Mouse (Mus musculus): Measurements from ENCODE around the gene Trim16. TPM values are rescaled to one million over a fixed set of nuclear protein-coding genes. Genes with fewer than 3 reads are reported as not detected.

Gene Trim16
- polyA plus RNA-seq, 1 experiment from 2014 or later: 4.9 TPM

DNA sequence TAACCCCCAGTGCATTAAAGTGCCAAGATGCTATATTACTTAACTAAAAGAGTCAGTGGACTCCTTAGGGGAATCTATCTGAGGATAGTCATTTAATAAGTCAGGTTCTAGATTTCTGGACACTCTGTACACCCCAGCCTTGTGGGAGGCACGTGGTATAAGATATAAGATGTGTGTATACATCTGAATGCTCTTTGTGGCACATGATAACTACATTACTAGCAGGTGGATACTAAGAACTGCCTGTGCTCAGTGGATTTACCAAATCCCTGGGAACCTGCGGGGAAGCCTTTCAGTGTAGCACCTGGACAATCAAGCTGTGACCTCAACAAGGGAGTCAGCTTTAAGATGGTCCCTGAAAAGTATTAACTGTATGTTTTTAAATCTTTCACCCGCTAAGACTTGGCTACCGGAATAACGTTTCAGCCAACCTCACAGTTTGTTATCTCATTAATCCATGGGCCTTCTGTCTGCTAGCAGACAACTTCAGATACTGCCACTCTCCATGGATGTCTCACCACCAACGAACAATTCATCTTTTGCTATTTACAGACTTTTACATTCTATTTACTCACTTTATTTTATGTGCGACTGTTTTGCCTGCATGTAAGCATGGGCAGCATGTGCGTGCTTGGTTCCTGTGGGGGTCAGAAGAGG, 49.8 kb downstream of the Trim16 start:
- H3K27me3 ChIP-seq: no peaks in the 10 kb centered on the region
- WGBS: 78% methylated on average over 8 of the region's 8 CpGs
- no peak overlapping the region for H3K9ac ChIP-seq
- no peaks in the 10 kb centered on the region for H3K9me3 ChIP-seq (replicated peaks)
- H3K4me2 ChIP-seq: no peak overlapping the region
- ATAC-seq (replicated peaks; ENCODE audit: insufficient number of reproducible peaks, insufficient read depth, low FRiP score, low read depth): no peak
- H3K27ac ChIP-seq: no peak overlapping the region
- no peak overlapping the region for H3K4me3 ChIP-seq
- H3K36me3 ChIP-seq: no peaks in the 10 kb centered on the region
- H3K4me1 ChIP-seq (replicated peaks): no peaks in the 10 kb centered on the region

DNA sequence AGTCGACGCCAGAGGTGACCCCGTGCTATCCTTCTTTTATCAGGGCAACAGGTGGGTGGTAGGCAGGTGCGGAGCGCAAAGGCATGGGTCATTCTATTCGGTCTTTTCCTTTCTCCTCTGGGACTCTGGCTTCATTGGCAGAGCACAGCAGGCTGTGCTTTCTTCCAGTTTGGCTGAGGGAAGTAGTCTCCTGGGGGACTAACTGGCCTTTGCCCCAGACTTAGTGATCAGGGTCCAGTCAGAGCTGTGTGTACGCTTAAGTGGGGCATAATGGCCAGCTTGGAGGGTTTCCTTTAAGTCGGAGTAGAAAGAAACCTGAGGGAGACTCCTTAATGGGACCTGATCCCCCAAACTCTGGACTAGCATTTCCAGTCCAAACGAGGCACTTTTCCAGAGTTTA, 53.4 kb downstream of the Trim16 start:
- H3K4me2 ChIP-seq: no peak overlapping the region
- no peak for ATAC-seq (replicated peaks; ENCODE audit: insufficient number of reproducible peaks, insufficient read depth, low FRiP score, low read depth)
- H3K27ac ChIP-seq: no peak overlapping the region
- WGBS: 74% methylated on average over 9 of the region's 9 CpGs
- no peaks in the 10 kb centered on the region for H3K36me3 ChIP-seq
- no peaks in the 10 kb centered on the region for H3K9me3 ChIP-seq (replicated peaks)
- H3K4me3 ChIP-seq: no peak overlapping the region
- H3K27me3 ChIP-seq: no peaks in the 10 kb centered on the region
- H3K4me1 ChIP-seq (replicated peaks): no peaks in the 10 kb centered on the region; the same call in 1 of the 2 replicates
- no peak overlapping the region for H3K9ac ChIP-seq

DNA sequence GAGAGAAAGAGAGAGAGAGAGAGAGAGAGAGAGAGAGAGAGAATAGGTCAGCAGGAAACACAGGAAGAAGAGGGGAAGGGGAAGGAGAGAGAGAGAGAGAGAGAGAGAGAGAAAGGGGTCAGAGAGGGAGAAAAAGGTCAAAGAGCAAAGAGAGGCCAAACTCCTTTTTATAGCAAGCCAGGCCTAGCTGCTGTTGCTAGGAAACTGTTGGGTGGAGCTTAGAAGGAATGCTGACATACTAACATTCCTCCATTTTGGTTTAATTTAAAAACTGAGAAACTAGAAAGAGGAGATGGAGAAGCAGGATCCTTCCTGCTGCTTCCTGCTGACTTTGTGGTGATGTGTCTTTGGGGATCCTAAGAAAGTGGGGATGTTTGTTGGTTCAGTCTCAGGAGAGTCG, 55.7 kb downstream of the Trim16 start:
- H3K9ac ChIP-seq: no peak overlapping the region
- 81% methylated on average over 1 of the region's 1 CpGs for WGBS
- no peak overlapping the region for H3K27ac ChIP-seq
- no peaks in the 10 kb centered on the region for H3K36me3 ChIP-seq
- no peak overlapping the region for H3K4me3 ChIP-seq
- peaks cover 6% of the 10 kb centered on the region for H3K4me1 ChIP-seq (replicated peaks)
- no peak overlapping the region for H3K4me2 ChIP-seq
- ATAC-seq (replicated peaks; ENCODE audit: insufficient number of reproducible peaks, insufficient read depth, low FRiP score, low read depth): no peak
- no peaks in the 10 kb centered on the region for H3K27me3 ChIP-seq
- H3K9me3 ChIP-seq (replicated peaks): no peaks in the 10 kb centered on the region

DNA sequence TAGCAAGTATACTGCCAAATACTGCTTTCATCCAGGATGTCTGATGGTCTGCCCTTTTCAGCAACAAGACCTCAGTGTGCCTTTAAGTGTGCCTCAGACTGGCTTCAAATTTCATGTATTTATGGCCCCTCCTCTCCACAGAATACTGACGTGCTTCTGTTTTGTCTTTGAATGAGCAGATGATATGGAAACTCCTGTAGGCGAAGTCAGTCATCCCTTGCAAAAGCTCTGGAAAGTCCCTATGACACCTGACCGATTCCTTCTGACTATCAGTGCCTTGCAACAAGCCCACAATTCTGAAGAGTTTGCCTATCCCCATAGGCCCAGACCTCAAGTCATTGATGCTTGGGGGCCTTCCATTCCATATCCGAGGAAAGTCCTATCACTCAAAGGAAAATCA, 56.4 kb downstream of the Trim16 start:
- 79% methylated on average over 4 of the region's 4 CpGs for WGBS
- no peaks in the 10 kb centered on the region for H3K36me3 ChIP-seq
- H3K4me2 ChIP-seq: no peak overlapping the region
- peaks cover 6% of the 10 kb centered on the region for H3K4me1 ChIP-seq (replicated peaks)
- H3K4me3 ChIP-seq: no peak overlapping the region
- ATAC-seq (replicated peaks; ENCODE audit: insufficient number of reproducible peaks, insufficient read depth, low FRiP score, low read depth): no peak
- H3K27me3 ChIP-seq: no peaks in the 10 kb centered on the region
- no peak overlapping the region for H3K9ac ChIP-seq
- H3K27ac ChIP-seq: no peak overlapping the region
- H3K9me3 ChIP-seq (replicated peaks): no peaks in the 10 kb centered on the region

DNA sequence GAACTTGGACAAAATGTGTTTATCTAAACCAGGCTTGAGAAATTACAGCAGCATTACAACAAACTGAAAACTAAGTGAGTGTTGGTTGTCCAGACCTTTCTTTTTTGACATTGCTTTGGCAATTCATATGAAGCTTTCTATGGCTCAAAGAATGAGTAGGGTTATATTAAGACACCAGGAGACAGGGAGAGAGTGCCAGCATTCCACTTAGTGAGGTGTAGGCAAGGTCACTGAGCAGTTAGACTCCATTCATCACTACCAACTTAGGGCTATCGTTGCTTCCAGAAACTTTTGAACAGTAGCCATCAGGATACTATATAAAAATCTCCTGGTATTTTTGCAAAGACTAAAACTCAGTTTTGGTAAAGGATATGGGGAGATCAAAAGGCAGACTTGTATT, 57.4 kb downstream of the Trim16 start:
- 49% methylated on average over 1 of the region's 1 CpGs for WGBS
- H3K4me3 ChIP-seq: no peak overlapping the region

DNA sequence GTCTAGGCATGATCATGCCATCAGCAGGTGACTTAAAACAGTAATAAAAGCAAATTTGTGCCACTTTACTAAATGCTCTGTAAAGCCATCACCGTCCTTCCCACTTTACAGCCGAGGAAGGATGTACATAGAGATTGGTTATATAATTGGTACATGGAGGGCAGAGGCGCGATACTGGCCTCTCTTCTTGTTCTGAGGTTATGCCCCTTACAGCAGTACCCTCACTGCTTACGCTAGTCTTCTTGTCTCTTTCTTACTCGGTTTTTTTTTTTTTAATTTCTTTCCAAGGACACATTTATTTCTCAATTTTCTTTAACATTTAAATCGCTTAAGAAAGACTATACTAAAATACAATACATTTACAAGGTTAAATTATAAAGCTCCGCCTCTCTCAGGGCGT, 58.7 kb downstream of the Trim16 start:
- Histone ChIP-seq H3K27me3 (no peaks in the 10 kb centered on the region), H3K4me1 (replicated peaks) (peaks cover 6% of the 10 kb centered on the region), H3K36me3 (peaks cover 3% of the 10 kb centered on the region; the same call in 1 of the 2 replicates), H3K27ac (peak overlapping the region; percentile 73), H3K4me2 (peak overlapping the region; percentile 72), H3K9ac (no peak overlapping the region), H3K9me3 (replicated peaks) (no peaks in the 10 kb centered on the region), H3K4me3 (peak overlapping the region; percentile 71)
- no peak for ATAC-seq (replicated peaks; ENCODE audit: insufficient number of reproducible peaks, insufficient read depth, low FRiP score, low read depth)
- 22% methylated on average over 9 of the region's 9 CpGs for WGBS

More for the DNA sequence above, 57.4 kb downstream of the Trim16 start:
- Histone ChIP-seq H3K27ac (no peak overlapping the region), H3K4me2 (no peak overlapping the region), H3K9ac (no peak overlapping the region), H3K9me3 (replicated peaks) (no peaks in the 10 kb centered on the region), H3K27me3 (no peaks in the 10 kb centered on the region), H3K36me3 (no peaks in the 10 kb centered on the region), H3K4me1 (replicated peaks) (peaks cover 6% of the 10 kb centered on the region)
- no peak for ATAC-seq (replicated peaks; ENCODE audit: insufficient number of reproducible peaks, insufficient read depth, low FRiP score, low read depth)

DNA sequence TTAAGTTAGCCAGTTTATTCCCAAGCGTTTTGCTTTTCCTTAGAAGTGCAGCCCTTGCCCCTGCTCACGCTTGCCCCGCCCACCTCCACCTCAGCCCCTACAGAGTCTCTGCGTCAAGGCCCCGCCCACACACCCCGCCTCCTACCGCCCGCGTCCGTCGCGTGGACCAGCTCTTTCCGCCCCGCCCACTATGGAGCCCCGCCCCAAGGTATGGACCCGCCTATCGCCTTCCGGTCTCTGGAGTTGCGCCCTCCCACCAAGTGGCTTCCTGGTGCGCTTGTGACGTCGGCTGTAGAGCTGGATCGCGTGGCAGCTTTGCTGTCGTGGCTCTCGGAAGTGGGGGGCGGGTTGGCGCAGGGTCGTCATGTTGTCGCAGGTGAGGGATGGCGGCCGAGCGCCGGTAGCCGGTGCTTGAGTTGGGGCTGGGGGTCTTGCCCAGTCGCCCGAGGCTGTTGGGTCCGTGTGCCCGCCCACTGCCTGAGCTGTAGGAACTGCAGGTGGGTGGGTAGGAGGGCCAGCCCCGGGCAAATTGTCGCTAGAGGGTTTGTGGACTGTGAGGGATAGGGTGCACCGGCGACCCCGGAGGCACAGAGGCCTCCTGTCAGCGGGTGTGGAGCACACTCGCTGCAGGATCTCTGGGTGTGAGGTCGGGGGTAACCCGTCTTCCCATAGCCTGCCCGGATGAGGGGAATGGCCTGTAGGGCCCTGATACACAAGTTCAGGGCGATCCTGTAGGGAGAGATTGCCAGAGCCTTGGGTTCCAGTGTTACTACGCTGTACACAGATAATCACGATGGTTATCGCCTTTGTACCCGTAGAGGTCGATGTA, 59.4 kb downstream of the Trim16 start, which contains the start of gene Tvp23b:
TSS of gene Tvp23b (plus strand) at position 236 of the 829 bp plus-strand sequence.
- peak within 1 kb of the TSS; percentile 71 for H3K4me3 ChIP-seq
- WGBS: under 1% methylated on average over 55 of the region's 55 CpGs
- peak within 1 kb of the TSS; percentile 72 for H3K4me2 ChIP-seq
- H3K4me1 ChIP-seq (replicated peaks): peaks cover 6% of the 10 kb centered on the region
- peaks cover 7% of the 10 kb centered on the region; the same call in 1 of the 2 replicates for H3K36me3 ChIP-seq
- no peaks in the 10 kb centered on the region for H3K9me3 ChIP-seq (replicated peaks)
- H3K9ac ChIP-seq: peak within 1 kb of the TSS; percentile 73
- no peaks in the 10 kb centered on the region for H3K27me3 ChIP-seq
- H3K27ac ChIP-seq: peak within 1 kb of the TSS; percentile 77
- ATAC-seq (replicated peaks; ENCODE audit: insufficient number of reproducible peaks, insufficient read depth, low FRiP score, low read depth): peak; percentile 96

DNA sequence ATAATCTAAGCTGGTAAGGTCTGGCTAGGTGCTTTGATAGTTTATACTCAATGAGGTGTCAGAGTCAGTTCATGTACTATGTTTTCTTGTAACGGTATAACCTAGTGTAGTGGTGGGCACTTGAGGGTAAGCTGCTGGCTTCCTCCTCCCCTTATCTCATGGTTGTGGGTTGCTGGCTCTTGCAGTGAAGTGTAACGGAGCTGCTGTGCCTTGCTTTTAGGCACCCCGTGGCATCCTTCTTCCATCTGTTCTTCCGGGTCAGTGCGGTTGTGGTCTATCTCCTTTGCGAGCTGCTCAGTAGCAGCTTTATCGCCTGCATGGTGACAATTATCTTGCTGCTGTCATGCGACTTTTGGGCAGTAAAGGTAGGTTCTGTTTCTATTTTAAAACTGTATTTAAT, 63.4 kb downstream of the Trim16 start:
- Histone ChIP-seq H3K4me1 (replicated peaks) (peaks cover 6% of the 10 kb centered on the region), H3K9me3 (replicated peaks) (no peaks in the 10 kb centered on the region), H3K27ac (no peak overlapping the region), H3K27me3 (no peaks in the 10 kb centered on the region), H3K36me3 (peaks cover 27% of the 10 kb centered on the region), H3K4me2 (no peak overlapping the region), H3K9ac (no peak overlapping the region), H3K4me3 (no peak overlapping the region)
- 83% methylated on average over 8 of the region's 8 CpGs for WGBS
- no peak for ATAC-seq (replicated peaks; ENCODE audit: insufficient number of reproducible peaks, insufficient read depth, low FRiP score, low read depth)

DNA sequence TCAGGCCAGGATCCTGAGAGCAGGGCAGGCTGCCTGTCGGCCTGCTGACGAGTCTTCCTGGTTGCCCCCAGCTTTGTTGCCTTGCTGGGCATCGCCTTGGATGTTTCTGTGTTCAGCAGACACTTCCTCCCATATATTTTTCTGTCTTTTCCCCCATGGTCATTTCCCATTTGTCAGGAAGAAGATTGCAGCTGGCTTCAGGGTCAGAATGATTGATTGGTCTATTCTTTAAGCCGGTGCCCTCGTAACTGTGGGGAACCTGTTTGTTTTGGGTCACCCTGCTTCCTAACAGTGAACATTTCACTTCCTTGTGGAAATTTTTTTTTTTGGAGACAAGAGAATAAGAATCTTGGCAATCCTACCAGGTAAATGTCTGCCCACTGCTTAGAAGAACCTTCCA, 65.3 kb downstream of the Trim16 start:
- H3K36me3 ChIP-seq: peaks cover 34% of the 10 kb centered on the region
- WGBS: 69% methylated on average over 5 of the region's 5 CpGs
- H3K9me3 ChIP-seq (replicated peaks): no peaks in the 10 kb centered on the region
- ATAC-seq (replicated peaks; ENCODE audit: insufficient number of reproducible peaks, insufficient read depth, low FRiP score, low read depth): no peak
- H3K9ac ChIP-seq: no peak overlapping the region
- H3K4me1 ChIP-seq (replicated peaks): peaks cover 2% of the 10 kb centered on the region; the same call in 1 of the 2 replicates
- H3K4me2 ChIP-seq: no peak overlapping the region
- no peaks in the 10 kb centered on the region for H3K27me3 ChIP-seq
- H3K27ac ChIP-seq: no peak overlapping the region
- H3K4me3 ChIP-seq: no peak overlapping the region

DNA sequence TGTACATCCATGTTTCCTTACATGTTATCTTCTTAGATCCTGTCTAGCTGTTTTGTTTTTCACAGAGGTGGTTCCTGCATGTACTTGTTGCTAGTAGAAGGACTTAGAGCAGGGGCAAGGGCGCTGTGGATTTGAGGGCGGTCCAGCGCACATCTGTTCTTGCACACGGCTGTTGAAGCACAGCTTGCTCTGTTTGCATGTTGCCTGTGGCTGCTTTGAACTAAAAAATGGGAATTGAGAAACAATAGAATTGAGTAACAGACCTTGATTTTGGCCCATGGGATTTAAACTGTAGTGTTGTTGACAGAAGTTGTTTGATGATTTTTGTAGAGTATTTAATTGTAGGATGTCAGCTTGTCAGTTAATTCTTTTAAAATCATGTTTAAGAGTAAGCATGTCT, 70.8 kb downstream of the Trim16 start:
- no peak overlapping the region for H3K27ac ChIP-seq
- no peak overlapping the region for H3K9ac ChIP-seq
- H3K9me3 ChIP-seq (replicated peaks): no peaks in the 10 kb centered on the region
- WGBS: 89% methylated on average over 4 of the region's 4 CpGs
- no peaks in the 10 kb centered on the region for H3K4me1 ChIP-seq (replicated peaks)
- no peaks in the 10 kb centered on the region for H3K27me3 ChIP-seq
- H3K4me2 ChIP-seq: no peak overlapping the region
- H3K36me3 ChIP-seq: peaks cover 31% of the 10 kb centered on the region
- no peak overlapping the region for H3K4me3 ChIP-seq
- ATAC-seq (replicated peaks; ENCODE audit: insufficient number of reproducible peaks, insufficient read depth, low FRiP score, low read depth): no peak

DNA sequence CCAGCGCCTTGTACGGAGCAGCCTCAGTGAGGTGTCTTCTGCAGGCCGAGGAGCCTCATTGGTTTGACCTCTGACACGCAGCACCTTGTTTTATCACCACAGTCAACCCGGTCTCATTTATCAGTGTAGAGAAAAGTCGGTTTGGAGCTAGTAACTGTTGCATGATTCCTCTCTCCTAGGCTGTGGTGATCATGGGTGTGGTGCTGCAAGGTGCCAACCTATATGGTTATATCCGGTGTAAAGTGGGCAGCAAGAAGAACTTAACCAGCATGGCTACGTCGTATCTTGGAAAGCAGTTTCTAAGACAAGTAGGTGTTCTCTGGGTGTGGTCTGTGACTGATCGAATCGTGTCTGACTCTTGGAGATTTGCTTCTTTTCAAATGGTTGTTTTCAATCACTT, 71.7 kb downstream of the Trim16 start:
- Histone ChIP-seq H3K4me3 (no peak overlapping the region), H3K27me3 (no peaks in the 10 kb centered on the region), H3K9ac (no peak overlapping the region), H3K27ac (no peak overlapping the region), H3K9me3 (replicated peaks) (no peaks in the 10 kb centered on the region), H3K4me2 (no peak overlapping the region), H3K4me1 (replicated peaks) (no peaks in the 10 kb centered on the region), H3K36me3 (peaks cover 31% of the 10 kb centered on the region)
- no peak for ATAC-seq (replicated peaks; ENCODE audit: insufficient number of reproducible peaks, insufficient read depth, low FRiP score, low read depth)
- WGBS: 90% methylated on average over 11 of the region's 11 CpGs

Data from heart, embryonic 15.5 days (tissue).